Mouse (Mus musculus) embryo, embryonic 11 days (tissue): ENCODE measurements around the gene Ccdc120.

Source experiments
- DNase-seq: peaks from one replicate; pipeline ENCODE4 v3.0.0-alpha.2; 2015

Ccdc120 gene

GRCm38 (mm10) chrX:7688321-7688720 is 62.4 kb downstream of the Ccdc120 start:
- DNase-seq, result no peak
